Mouse (Mus musculus): ENCODE measurements around the gene Tnni3. TPM values are rescaled to one million over a fixed set of nuclear protein-coding genes. Genes with fewer than 3 reads are reported as not detected.

Tnni3 gene
- 1 to 10 TPM; 3.3 to 4.2 TPM for total RNA-seq (2023)

GRCm38 (mm10) chr7:4524212-4524922 is at the start of gene Tnni3:
Tnni3 (minus strand) TSS chr7:4524229.

GRCm38 (mm10) chr7:4547221-4547641 is 23.2 kb upstream of the Tnni3 start, which contains the start of gene Syt5:
Syt5 (minus strand) TSS chr7:4547541.

GRCm38 (mm10) chr7:4532005-4532729 is 8.1 kb upstream of the Tnni3 start, which contains the start of gene Dnaaf3:
Dnaaf3 (minus strand) TSS chr7:4532453.

GRCm38 (mm10) chr7:4516332-4517050 is 7.5 kb downstream of the Tnni3 start, which contains the start of gene Tnnt1:
Tnnt1 (minus strand) TSS chr7:4516382.

GRCm38 (mm10) chr7:4501558-4502397 is 22.3 kb downstream of the Tnni3 start, which contains the start of gene Ppp1r12c:
Ppp1r12c (minus strand) TSS chr7:4501680.

Other genes starting within 250 kb of the Tnni3 start
- not detected for gene Ncr1, start 186.5 kb downstream of the Tnni3 start, total RNA-seq (2023)
- under 1 TPM in 1 of 2 experiments, not detected in 1; 0.09 TPM for gene Gp6, start 126.5 kb downstream of the Tnni3 start, total RNA-seq (2023)
- gene Rdh13, start 78.6 kb downstream of the Tnni3 start, total RNA-seq (2023): 1 to 10 TPM; 5.4 to 7.3 TPM
- 1 to 10 TPM; 7.9 to 9.9 TPM for gene Eps8l1, start 63.6 kb downstream of the Tnni3 start, total RNA-seq (2023)
- 100 to 1,000 TPM; 351 to 356 TPM for gene Ppp1r12c, start 22.5 kb downstream of the Tnni3 start, total RNA-seq (2023)
- not detected for gene Tnnt1, start 7.8 kb downstream of the Tnni3 start, total RNA-seq (2023)
- 1 to 10 TPM; 3.7 to 4.3 TPM for gene Dnaaf3, start 8.2 kb upstream of the Tnni3 start, total RNA-seq (2023)
- 1 to 10 TPM in 1 of 2 experiments, not detected in 1; 1.2 TPM for gene Syt5, start 23.3 kb upstream of the Tnni3 start, total RNA-seq (2023)
- under 1 TPM; 0.49 to 0.66 TPM for gene Ptprh, start 79.8 kb upstream of the Tnni3 start, total RNA-seq (2023)
- 10 to 100 TPM; 31.8 to 32.8 TPM for gene Tmem86b, start 107.2 kb upstream of the Tnni3 start, total RNA-seq (2023)
- 100 to 1,000 TPM; 194 to 198 TPM for gene Ppp6r1, start 134.8 kb upstream of the Tnni3 start, total RNA-seq (2023)
- gene Hspbp1, start 160.8 kb upstream of the Tnni3 start, total RNA-seq (2023): 10 to 100 TPM; 32.1 to 35.1 TPM
- under 1 TPM in 1 of 2 experiments, not detected in 1; 0.79 TPM for gene Brsk1, start 166.4 kb upstream of the Tnni3 start, total RNA-seq (2023)
- 10 to 100 TPM; 30.4 to 32.3 TPM for gene Tmem150b, start 201.0 kb upstream of the Tnni3 start, total RNA-seq (2023)
- gene Kmt5c, start 215.9 kb upstream of the Tnni3 start, total RNA-seq (2023): 100 to 1,000 TPM; 133 to 143 TPM
- 10 to 100 TPM; 14.3 to 17.8 TPM for gene Cox6b2, start 228.9 kb upstream of the Tnni3 start, total RNA-seq (2023)
- gene Fam71e2, start 247.1 kb upstream of the Tnni3 start, total RNA-seq (2023): not detected